Mouse (Mus musculus): ENCODE data around the gene Tmprss3.

The Tmprss3 gene

GRCm38 (mm10) chr17:31193360-31193759 is 5.4 kb downstream of the Tmprss3 start:
- DNase-seq = peak; percentile 57 to 62

- no peak for DNase-seq
Observed at GRCm38 (mm10) chr17:31192663-31193062, 6.1 kb downstream of the Tmprss3 start.

GRCm38 (mm10) chr17:31191825-31192224 is 7.0 kb downstream of the Tmprss3 start:
- no peak for DNase-seq

- peak; percentile 89 to 90 for DNase-seq
Observed at GRCm38 (mm10) chr17:31187370-31187769, 11.4 kb downstream of the Tmprss3 start.

GRCm38 (mm10) chr17:31184269-31184990 is 14.3 kb downstream of the Tmprss3 start:
- DNase-seq = no peak

GRCm38 (mm10) chr17:31183180-31183974 is 15.4 kb downstream of the Tmprss3 start:
- peak in 1 of 2 experiments; percentile 27 for DNase-seq

- no peak for DNase-seq
Observed at GRCm38 (mm10) chr17:31181490-31181889, 17.3 kb downstream of the Tmprss3 start.

- DNase-seq = no peak
Observed at GRCm38 (mm10) chr17:31176321-31176720, 22.5 kb downstream of the Tmprss3 start.

- DNase-seq = no peak
Observed at GRCm38 (mm10) chr17:31169796-31170195, 29.0 kb downstream of the Tmprss3 start.

GRCm38 (mm10) chr17:31165127-31165526 is 33.6 kb downstream of the Tmprss3 start, which contains the start of gene Tff1:
TSS of gene Tff1 (minus strand) at chr17:31165277.
- no peak for DNase-seq

- no peak for DNase-seq
Observed at GRCm38 (mm10) chr17:31163821-31164220, 35.0 kb downstream of the Tmprss3 start.

- no peak for DNase-seq
Observed at GRCm38 (mm10) chr17:31162607-31163006, 36.2 kb downstream of the Tmprss3 start.

- no peak for DNase-seq
Observed at GRCm38 (mm10) chr17:31160291-31160690, 38.5 kb downstream of the Tmprss3 start.

GRCm38 (mm10) chr17:31157921-31158320 is 40.9 kb downstream of the Tmprss3 start:
- DNase-seq = no peak

GRCm38 (mm10) chr17:31153785-31154184 is 45.0 kb downstream of the Tmprss3 start:
- no peak for DNase-seq

- no peak for DNase-seq
Observed at GRCm38 (mm10) chr17:31152966-31153499, 45.7 kb downstream of the Tmprss3 start.

GRCm38 (mm10) chr17:31152512-31152911 is 46.3 kb downstream of the Tmprss3 start:
- no peak for DNase-seq

- no peak for DNase-seq
Observed at GRCm38 (mm10) chr17:31145998-31146397, 52.8 kb downstream of the Tmprss3 start.

GRCm38 (mm10) chr17:31144040-31145037 is 54.4 kb downstream of the Tmprss3 start, which contains the start of gene Tff2:
TSS of gene Tff2 (minus strand) at chr17:31144282.
- DNase-seq = peak in 1 of 2 experiments; percentile 35

- DNase-seq = no peak
Observed at GRCm38 (mm10) chr17:31142116-31142515, 56.7 kb downstream of the Tmprss3 start.

- DNase-seq = peak; percentile 87 to 94
Observed at GRCm38 (mm10) chr17:31138398-31138797, 60.4 kb downstream of the Tmprss3 start.

GRCm38 (mm10) chr17:31136821-31137220 is 62.0 kb downstream of the Tmprss3 start:
- no peak for DNase-seq
